Mouse (Mus musculus): Measurements from ENCODE around the gene Gckr.
"Not testable (repeated sequence)": the region's sequence is repeated elsewhere in the genome, so short reads cannot be mapped to it uniquely, and the experiment has no call there.

Gene Gckr

DNA sequence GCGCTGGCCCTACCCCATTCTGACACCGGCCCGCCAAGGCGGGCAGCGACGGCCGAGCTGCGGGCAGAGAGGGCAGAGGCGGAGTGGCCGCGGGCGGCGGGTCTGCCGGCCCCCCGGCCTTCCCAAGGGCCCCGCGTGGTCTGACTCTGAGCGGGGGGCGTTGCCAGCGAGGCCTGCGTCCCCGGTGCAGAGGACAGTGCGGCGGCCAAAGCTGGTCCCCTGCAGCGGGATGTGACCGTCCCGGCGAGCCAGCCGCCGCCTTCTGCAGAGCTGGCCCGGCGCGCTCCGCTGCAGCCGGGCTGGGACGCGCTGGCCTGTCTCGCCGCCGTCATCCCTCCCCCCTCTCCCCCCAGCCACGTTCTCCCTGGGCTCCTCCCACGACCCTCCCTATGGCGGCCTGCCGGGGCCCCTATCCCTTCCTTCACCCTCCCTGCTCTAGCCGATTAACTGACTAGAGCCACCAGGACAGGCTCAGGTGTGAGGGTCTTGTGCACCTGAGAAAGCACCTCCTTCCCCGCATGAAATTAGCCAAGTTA is 1.6 kb upstream of the Gckr start, which contains the start of gene Fndc4:
Gene Fndc4, minus strand, starts transcription at position 475 of the 536 bp plus-strand sequence.
- peak; percentile 70 to 76 for DNase-seq

DNA sequence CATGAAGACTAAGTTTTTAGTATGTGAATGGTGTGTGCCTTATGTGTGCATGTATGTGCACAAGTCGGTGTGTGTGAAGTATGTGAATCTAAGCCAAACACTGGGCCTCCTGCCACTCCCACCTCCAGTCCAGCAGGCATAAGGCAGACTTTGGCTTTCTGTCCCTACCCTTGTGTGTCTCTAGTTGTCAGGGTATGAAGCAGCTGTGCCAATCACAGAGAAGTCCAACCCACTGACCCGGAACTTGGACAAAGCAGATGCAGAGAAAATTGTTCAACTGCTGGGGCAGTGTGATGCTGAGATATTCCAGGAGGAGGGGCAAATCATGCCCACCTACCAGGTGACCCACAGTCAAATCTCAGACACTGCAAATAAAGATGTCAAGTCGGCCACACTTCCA is 738 bp downstream of the Gckr start:
- DNase-seq, result no peak

DNA sequence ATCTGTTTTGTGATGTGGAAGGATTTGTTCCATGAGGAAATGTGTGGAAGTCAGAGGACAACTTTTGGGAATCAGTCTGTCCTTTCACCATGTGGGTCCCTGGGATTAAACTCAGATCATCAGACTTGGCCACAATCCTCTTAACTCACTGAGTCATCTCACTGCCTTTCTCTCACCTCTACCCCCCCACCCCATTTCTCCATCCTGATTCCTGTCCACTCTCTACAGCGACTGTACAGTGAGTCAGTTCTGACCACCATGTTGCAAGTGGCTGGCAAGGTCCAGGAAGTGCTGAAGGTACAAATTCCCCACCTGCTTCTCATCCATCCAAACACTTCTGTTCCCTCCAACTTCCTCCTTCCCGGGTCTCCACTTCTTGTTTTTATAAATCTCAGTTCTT is 1.2 kb downstream of the Gckr start:
- DNase-seq, result no peak

DNA sequence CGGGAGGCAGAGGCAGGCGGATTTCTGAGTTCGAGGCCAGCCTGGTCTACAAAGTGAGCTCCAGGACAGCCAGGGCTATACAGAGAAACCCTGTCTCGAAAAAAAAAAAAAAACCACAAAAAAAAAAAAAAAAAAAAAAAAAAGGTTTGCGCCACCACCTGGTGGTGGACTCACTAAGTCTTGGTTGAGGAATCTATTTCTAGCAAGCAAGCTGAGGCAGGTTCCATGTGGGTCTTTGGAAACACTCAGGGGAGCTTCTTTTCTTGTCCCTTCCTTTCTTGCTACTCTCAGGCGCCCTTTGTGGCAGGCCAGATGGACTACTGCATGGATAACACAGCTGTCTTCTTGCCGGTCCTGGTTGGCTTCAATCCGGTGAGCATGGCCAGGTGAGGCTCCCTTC is 4.6 kb downstream of the Gckr start:
- DNase-seq, result no peak

DNA sequence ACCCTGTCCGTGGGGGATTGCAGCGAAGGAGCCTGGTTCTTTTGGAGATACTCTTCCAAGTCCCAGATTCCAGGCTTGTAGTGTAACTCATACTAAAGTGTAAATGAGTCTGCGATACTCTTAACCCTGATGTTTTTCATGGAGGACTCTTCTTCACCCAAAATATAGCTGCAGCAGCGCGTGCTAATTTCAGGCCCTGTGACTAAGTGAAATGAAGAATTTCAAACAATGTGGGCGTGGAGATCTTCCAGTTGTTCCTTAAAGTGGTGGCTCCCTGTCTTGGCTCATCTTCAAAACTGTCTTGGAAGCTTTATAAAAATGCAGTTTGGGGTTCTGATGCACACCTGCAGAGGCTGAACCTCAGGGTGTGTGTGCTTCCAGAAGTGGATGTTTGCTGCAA is 5.8 kb downstream of the Gckr start:
- no peak for DNase-seq

DNA sequence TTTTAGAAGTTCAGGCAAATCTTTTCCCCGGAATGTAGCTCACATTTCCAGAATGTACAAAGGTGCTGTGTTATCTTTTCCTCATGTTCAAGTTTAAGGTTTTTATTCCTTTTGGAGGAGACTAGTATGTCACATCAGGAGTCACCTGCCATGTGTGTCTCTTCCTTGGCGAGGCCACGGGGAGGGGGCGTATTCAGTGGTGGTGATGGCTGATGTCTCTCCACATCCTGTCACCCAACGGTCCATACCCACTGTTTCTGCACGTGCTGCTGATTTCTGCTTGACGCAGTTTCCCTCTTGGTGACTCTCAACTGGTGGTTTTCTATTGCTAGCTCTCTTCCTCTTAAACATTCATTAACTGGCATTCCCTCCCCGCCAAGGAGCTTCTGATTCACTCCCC is 15.6 kb downstream of the Gckr start:
- DNase-seq, result no peak

DNA sequence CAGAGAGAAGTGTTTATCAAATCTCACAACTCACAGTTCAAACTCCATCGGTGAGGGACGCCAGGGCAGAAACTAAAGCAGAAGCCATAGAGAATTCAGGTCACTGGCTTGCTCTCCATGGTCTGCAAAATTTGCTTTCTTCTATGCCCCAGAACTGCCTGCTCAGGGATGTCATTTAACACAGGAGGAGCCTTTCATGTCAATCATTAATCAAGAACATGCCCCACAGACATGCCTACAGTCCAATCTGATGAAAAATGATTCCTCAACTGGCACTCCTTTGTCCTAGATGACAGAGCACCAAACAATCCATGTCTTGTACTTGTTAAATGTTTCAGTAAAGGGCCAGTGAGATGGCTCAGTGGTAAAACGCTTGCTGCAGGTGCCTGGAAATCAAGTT is 25.5 kb downstream of the Gckr start:
- no peak for DNase-seq

DNA sequence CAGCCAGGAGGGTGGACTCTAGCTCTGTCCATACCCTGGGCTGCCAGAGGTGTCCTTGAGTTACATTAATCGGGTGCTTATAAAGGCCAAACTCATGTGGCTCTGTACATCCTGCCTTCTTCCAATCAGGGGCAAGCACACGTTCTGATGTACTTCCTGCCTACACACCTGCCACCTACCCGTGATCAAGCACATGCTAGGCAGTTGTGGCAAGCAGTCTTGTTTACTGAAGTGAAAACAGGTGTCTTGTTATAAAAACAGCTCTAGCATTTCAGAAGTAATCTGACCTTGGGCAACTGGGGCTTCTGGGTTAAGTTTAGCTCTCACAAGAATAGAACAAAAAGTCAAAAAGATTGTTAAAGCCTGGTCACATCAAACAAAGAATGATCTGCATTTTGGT is 26.8 kb downstream of the Gckr start:
- DNase-seq, result no peak

DNA sequence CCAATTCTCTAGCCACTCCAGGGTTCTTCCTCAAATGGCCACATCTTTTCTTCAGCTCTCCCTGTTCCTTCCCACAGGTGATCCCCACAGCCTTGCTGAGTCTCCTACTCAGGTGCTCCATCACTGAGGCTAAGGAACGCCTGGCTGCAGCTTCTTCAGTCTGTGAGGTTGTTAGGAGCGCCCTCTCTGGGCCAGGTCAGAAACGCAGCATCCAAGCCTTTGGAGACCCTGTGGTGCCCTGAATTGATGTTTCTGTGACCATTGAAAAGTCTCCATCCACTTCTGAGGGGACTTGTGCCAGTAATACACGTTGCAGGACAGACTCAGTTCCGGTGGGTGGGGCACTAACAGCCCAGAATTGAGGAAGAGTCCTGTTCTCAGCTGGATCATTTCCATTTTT is 29.6 kb downstream of the Gckr start:
- DNase-seq, result peak; percentile 5 to 21

DNA sequence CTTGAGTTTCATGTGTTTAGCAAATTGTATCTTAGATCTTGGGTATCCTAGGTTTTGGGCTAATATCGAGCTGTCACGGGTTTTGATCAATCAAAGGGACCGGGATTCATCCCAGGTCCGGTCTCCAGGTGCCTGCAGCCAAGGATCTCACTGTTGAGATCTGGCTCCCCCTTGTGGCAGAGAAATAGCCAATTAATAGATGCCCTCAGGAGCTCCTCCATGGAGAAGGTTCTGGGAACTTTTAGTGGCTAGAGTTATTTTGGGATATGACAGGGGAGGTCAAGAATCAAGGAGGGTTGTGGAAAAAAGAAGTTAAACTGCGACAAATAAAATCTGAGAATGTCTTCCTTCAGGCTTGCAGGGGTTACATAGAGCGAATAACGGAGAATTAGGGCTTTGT is 31.0 kb downstream of the Gckr start:
- DNase-seq, result peak; percentile 57 to 67

DNA sequence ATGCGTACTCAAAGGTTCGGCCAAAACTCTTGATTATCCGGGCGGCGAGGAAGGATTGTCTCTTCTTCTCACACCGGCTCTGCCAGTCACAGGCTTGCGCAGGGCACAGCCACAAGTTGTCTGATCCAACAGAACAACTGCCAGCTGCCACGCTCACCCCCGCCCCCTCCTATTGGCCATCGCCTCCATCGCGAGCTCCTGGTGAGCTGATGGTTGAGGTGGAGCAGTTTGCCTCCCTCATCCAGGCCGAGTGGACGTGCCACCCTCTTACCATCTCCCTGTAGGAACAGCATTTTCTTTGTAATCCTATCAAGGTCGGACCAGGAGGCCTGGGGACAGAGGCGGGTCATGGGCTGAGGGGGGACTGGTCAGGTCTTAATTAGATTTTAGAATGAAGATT is 60.3 kb downstream of the Gckr start:
- not testable (repeated sequence) for DNase-seq

DNA sequence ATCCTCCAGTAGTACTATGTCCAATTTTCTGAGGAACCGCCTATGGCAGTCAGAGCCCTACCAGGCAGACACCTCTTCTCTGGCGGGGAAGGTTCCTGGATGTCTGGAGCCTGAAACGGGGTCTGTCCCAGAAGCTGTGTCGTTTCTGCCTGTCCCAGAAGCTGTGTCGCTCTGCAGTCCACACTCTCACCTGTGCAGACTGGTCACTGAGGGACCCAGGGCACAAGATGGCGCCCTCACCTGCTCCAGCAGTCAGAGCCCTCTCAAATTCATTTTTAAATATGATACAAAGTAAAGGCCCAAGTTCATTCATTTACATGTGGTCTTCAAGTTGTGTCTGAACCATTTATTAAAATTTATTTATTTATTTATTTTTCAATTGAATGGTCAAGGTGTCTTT is 63.7 kb downstream of the Gckr start:
- DNase-seq, result no peak
